Mouse (Mus musculus) bone marrow macrophage, adult 2 months (primary cell): ENCODE data around the gene Syt7. TPM values are rescaled to one million over a fixed set of nuclear protein-coding genes. Genes with fewer than 3 reads are reported as not detected.

Experiments
- H3K27ac ChIP-seq: 2 replicates; pipeline ENCODE4 v1.5.1; 2012; ENCODE audit warnings: low read depth, low read length; ENCODE audit not compliant: insufficient read depth
- H3K4me1 ChIP-seq: 2 replicates; pipeline ENCODE4 v1.6.1; 2012; ENCODE audit warnings: low read length; ENCODE audit not compliant: control insufficient read depth, insufficient read depth
- H3K4me3 ChIP-seq: 2 replicates; pipeline ENCODE4 v1.5.1; 2012; ENCODE audit warnings: mild to moderate bottlenecking, low read length, moderate library complexity; ENCODE audit not compliant: insufficient read depth
- CTCF ChIP-seq: IDR thresholded peaks from 2 replicates; pipeline ENCODE4 v1.5.1; 2012; ENCODE audit warnings: low read depth, mild to moderate bottlenecking, low read length, moderate library complexity
- POLR2A ChIP-seq: IDR thresholded peaks from 2 replicates; pipeline ENCODE4 v1.6.1; 2012; ENCODE audit warnings: mild to moderate bottlenecking, low read depth, low read length, borderline replicate concordance
- polyA plus RNA-seq: library from polyadenylated mRNA; stranded (reverse); fragments of >200 nt; gene quantifications from 2 replicates; pipeline ENCODE4 v1.2.4, GENCODE M21; 2012; ENCODE audit not compliant: missing spikeins, insufficient read depth, insufficient read length

The Syt7 gene
- polyA plus RNA-seq, 1 experiment: not detected

- no peaks in the 10 kb centered on the region for H3K4me1 ChIP-seq
- no peak overlapping the region for H3K27ac ChIP-seq
- TF ChIP-seq POLR2A: no peak
- no peak for TF ChIP-seq CTCF
- no peak overlapping the region for H3K4me3 ChIP-seq
Measured at GRCm38 (mm10) chr19:10397479-10398153, 8.7 kb downstream of the Syt7 start.

GRCm38 (mm10) chr19:10398296-10398695 is 9.4 kb downstream of the Syt7 start:
- Histone ChIP-seq H3K27ac (no peak overlapping the region), H3K4me3 (no peak overlapping the region), H3K4me1 (no peaks in the 10 kb centered on the region)
- TF ChIP-seq POLR2A: no peak
- no peak for TF ChIP-seq CTCF

- no peak overlapping the region for H3K27ac ChIP-seq
- no peak overlapping the region for H3K4me3 ChIP-seq
- TF ChIP-seq CTCF (0 out of 2 replicates have a peak, but pooled peaks have one; percentile 11), POLR2A (no peak)
- H3K4me1 ChIP-seq: no peaks in the 10 kb centered on the region
Measured at GRCm38 (mm10) chr19:10402771-10403494, 14.0 kb downstream of the Syt7 start.

GRCm38 (mm10) chr19:10403593-10404380 is 14.9 kb downstream of the Syt7 start:
- Histone ChIP-seq H3K4me3 (no peak overlapping the region), H3K27ac (no peak overlapping the region), H3K4me1 (no peaks in the 10 kb centered on the region)
- TF ChIP-seq CTCF (no peak), POLR2A (no peak)

GRCm38 (mm10) chr19:10404424-10404823 is 15.5 kb downstream of the Syt7 start:
- Histone ChIP-seq H3K27ac (no peak overlapping the region), H3K4me1 (no peaks in the 10 kb centered on the region), H3K4me3 (no peak overlapping the region)
- TF ChIP-seq POLR2A: no peak
- TF ChIP-seq CTCF: no peak

- no peak overlapping the region for H3K4me3 ChIP-seq
- no peaks in the 10 kb centered on the region for H3K4me1 ChIP-seq
- no peak overlapping the region for H3K27ac ChIP-seq
- no peak for TF ChIP-seq POLR2A
- no peak for TF ChIP-seq CTCF
Measured at GRCm38 (mm10) chr19:10404911-10405310, 16.0 kb downstream of the Syt7 start.

GRCm38 (mm10) chr19:10413701-10414242 is 24.9 kb downstream of the Syt7 start:
- Histone ChIP-seq H3K4me1 (no peaks in the 10 kb centered on the region), H3K4me3 (no peak overlapping the region), H3K27ac (no peak overlapping the region)
- TF ChIP-seq POLR2A (no peak), CTCF (no peak)

GRCm38 (mm10) chr19:10415508-10415907 is 26.6 kb downstream of the Syt7 start:
- TF ChIP-seq CTCF (no peak), POLR2A (no peak)
- Histone ChIP-seq H3K27ac (no peak overlapping the region), H3K4me1 (no peaks in the 10 kb centered on the region), H3K4me3 (no peak overlapping the region)

- TF ChIP-seq POLR2A (no peak), CTCF (no peak)
- no peak overlapping the region for H3K4me3 ChIP-seq
- H3K27ac ChIP-seq: no peak overlapping the region
- H3K4me1 ChIP-seq: no peaks in the 10 kb centered on the region
Measured at GRCm38 (mm10) chr19:10416889-10417288, 28.0 kb downstream of the Syt7 start.

- Histone ChIP-seq H3K4me3 (no peak overlapping the region), H3K4me1 (no peaks in the 10 kb centered on the region), H3K27ac (no peak overlapping the region)
- no peak for TF ChIP-seq CTCF
- TF ChIP-seq POLR2A: no peak
Measured at GRCm38 (mm10) chr19:10417436-10417835, 28.5 kb downstream of the Syt7 start.
